Comparison of ENCODE assay signal across 10 mouse cellular contexts in the genomic region with DNA sequence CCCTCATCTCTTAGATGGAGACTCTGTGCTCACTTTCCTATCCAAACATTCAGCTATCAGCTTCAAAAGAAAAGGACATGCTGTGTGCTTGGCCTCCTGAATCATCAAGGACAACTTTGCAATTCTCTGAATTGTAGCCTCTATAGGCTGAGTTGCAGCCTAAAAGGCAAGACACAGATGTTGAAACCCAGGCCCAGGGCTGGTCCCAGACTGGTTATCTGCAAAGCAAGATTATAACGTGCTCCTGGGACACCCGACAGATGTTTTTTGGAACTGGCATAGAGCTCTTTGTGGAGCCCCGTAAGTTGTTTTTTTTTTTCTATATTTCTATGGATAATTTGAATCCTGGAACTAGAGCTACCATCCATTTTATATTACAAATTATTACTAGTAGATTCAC.
"Had no signal": no experiment of that assay in that cellular context is flagged by ENCODE, and none has a peak within 500 bp of the region (broad histone marks: within the 10 kb centered on the region; RNA-seq: fewer than 3 reads in every experiment).

No protein-coding gene starts in this region.

- DNase-seq: kidney, adult 2 months; kidney, postnatal 14 days; lung, adult 18-20 months; right cerebral cortex, postnatal 14 days had no signal

- H3K27me3 ChIP-seq: kidney, embryonic 15.5 days; limb, embryonic 15.5 days; midbrain, embryonic 15.5 days; stomach, embryonic 15.5 days had no signal

- H3K9ac ChIP-seq: kidney, embryonic 15.5 days; limb, embryonic 15.5 days; midbrain, embryonic 15.5 days; stomach, embryonic 15.5 days had no signal

- H3K4me2 ChIP-seq: kidney, embryonic 15.5 days; limb, embryonic 15.5 days; midbrain, embryonic 11.5 days; midbrain, embryonic 15.5 days; stomach, embryonic 15.5 days had no signal

- H3K36me3 ChIP-seq: kidney, embryonic 15.5 days; limb, embryonic 15.5 days; midbrain, embryonic 15.5 days; stomach, embryonic 15.5 days had no signal

- H3K27ac ChIP-seq: kidney, embryonic 15.5 days; limb, embryonic 15.5 days; midbrain, embryonic 15.5 days; stomach, embryonic 15.5 days had no signal

- H3K4me3 ChIP-seq: kidney, embryonic 15.5 days; limb, embryonic 15.5 days; midbrain, embryonic 15.5 days; stomach, embryonic 15.5 days had no signal

- ATAC-seq: intestine, embryonic 16.5 days; midbrain, embryonic 15.5 days had no signal

- H3K9me3 ChIP-seq: kidney, embryonic 15.5 days; limb, embryonic 15.5 days; midbrain, embryonic 15.5 days; stomach, embryonic 15.5 days had no signal

- H3K4me1 ChIP-seq: kidney, embryonic 15.5 days; limb, embryonic 15.5 days; midbrain, embryonic 15.5 days; stomach, embryonic 15.5 days had no signal
